Mouse (Mus musculus): ENCODE data around the gene Pth2.

DNA sequence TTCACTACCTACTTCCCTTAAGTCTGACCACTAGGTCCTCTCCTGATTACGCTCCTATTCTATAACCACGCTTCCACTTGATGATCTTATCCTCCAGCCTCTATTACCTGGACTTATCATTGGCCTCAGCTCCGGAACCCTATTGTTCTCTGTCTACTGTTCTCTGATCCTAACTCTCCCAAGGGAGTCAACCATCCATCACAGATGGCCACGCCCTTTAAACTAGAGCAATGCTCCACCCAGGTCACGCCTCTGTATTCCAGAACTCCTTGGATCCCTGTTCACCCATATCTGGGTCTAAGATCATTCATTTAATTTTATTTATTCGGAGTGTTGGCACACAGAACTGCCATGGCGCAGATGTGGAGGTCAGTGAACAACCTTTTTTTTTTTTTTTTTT, 31.6 kb downstream of the Pth2 start:
- TF ChIP-seq POLR2A (IDR thresholded peaks at IDR 0.05; ENCODE audit: extremely low read depth, insufficient read depth, low read length) (no peak), CTCF (IDR thresholded peaks at IDR 0.05; ENCODE audit: extremely low read depth, insufficient read depth, low read length) (no peak)
